ENCODE assay signal across 20 mouse cellular contexts in genomic region chr1:182587706-182588105, GRCm38 (mm10). TPM values are rescaled to one million over a fixed set of nuclear protein-coding genes. Genes with fewer than 3 reads are reported as not detected.
"Had no signal": no experiment of that assay in that cellular context is flagged by ENCODE, and none has a peak within 500 bp of the region (broad histone marks: within the 10 kb centered on the region; RNA-seq: fewer than 3 reads in every experiment).

No protein-coding gene starts in this region.

- DNase-seq: lung, adult 18-20 months; lung, embryonic 14.5 days; lung, postnatal 10 days; lung, postnatal 4 days; midbrain, embryonic 14.5 days; retina, postnatal 1 day; right cerebral cortex, adult 18-20 months; right cerebral cortex, postnatal 25 days; right cerebral cortex, postnatal 4 days; spleen, adult 18-20 months; thymus, adult 18-20 months; thymus, postnatal 14 days; thymus, postnatal 36 days had no signal

- H3K4me3 ChIP-seq: midbrain, embryonic 10.5 days; midbrain, embryonic 12.5 days; myocyte; neural tube, embryonic 13.5 days; neural tube, embryonic 15.5 days had no signal

- H3K27me3 ChIP-seq: neural tube, embryonic 13.5 days had no signal

- H3K36me3 ChIP-seq: midbrain, embryonic 10.5 days; midbrain, embryonic 12.5 days; neural tube, embryonic 13.5 days; neural tube, embryonic 15.5 days had no signal

- H3K4me2 ChIP-seq: lung, embryonic 14.5 days; midbrain, embryonic 12.5 days; neural tube, embryonic 13.5 days; neural tube, embryonic 15.5 days had no signal

- H3K9me3 ChIP-seq: midbrain, embryonic 10.5 days; midbrain, embryonic 12.5 days; neural tube, embryonic 13.5 days; neural tube, embryonic 15.5 days had no signal

- ATAC-seq: midbrain, embryonic 16.5 days had no signal

- H3K27ac ChIP-seq: midbrain, embryonic 10.5 days; midbrain, embryonic 12.5 days; neural tube, embryonic 13.5 days; neural tube, embryonic 15.5 days had no signal

- H3K9ac ChIP-seq: lung, embryonic 14.5 days; midbrain, embryonic 12.5 days; neural tube, embryonic 13.5 days; neural tube, embryonic 15.5 days had no signal

RNA-seq across cellular contexts. Expression of gene Capn8, which starts 22.9 kb away (rescaled TPM):
- polyA plus RNA-seq: lung, embryonic 14.5 days; midbrain, embryonic 14.5 days; myocyte; neural tube, embryonic 11.5 days had no signal
